Mouse (Mus musculus) limb, embryonic 12.5 days (tissue): ENCODE results near the gene Gm45194. TPM values are rescaled to one million over a fixed set of nuclear protein-coding genes. Genes with fewer than 3 reads are reported as not detected.

Experiments used
- ATAC-seq: fragments of 200-750 bp; cut with Nextera tagmentation; 2 replicates; pipeline ENCODE4 v1.8.0; 2017; ENCODE audit warnings: low read depth, moderate TSS enrichment; ENCODE audit not compliant: insufficient number of reproducible peaks, insufficient read depth, low FRiP score, low TSS enrichment
- H3K27ac ChIP-seq: fragments of 300-500 bp; sonication (generic); 2 replicates; pipeline ENCODE4 v1.5.1; 2016; ENCODE audit warnings: mild to moderate bottlenecking, moderate library complexity
- H3K27me3 ChIP-seq: fragments of 300-500 bp; sonication (generic); 2 replicates; pipeline ENCODE4 v1.6.1; 2016; ENCODE audit warnings: mild to moderate bottlenecking, moderate library complexity
- H3K36me3 ChIP-seq: fragments of 300-500 bp; sonication (generic); 2 replicates; pipeline ENCODE4 v1.6.1; 2016; ENCODE audit warnings: mild to moderate bottlenecking, moderate library complexity
- H3K4me1 ChIP-seq: fragments of 300-500 bp; sonication (generic); replicated peaks from 2 replicates; pipeline ENCODE4 v1.6.1; 2016
- H3K4me2 ChIP-seq: fragments of 300-500 bp; sonication (generic); 2 replicates; pipeline ENCODE4 v1.6.1; 2016; ENCODE audit warnings: mild to moderate bottlenecking, moderate library complexity
- H3K4me3 ChIP-seq: fragments of 300-500 bp; sonication (generic); replicated peaks from 2 replicates; pipeline ENCODE4 v1.5.1; 2016; ENCODE audit warnings: mild to moderate bottlenecking
- H3K9ac ChIP-seq: fragments of 300-500 bp; sonication (generic); replicated peaks from 2 replicates; pipeline ENCODE4 v1.6.1; 2016; ENCODE audit warnings: mild to moderate bottlenecking, moderate library complexity
- H3K9me3 ChIP-seq: fragments of 300-500 bp; sonication (generic); 2 replicates; pipeline ENCODE4 v1.6.1; 2016; ENCODE audit warnings: mild to moderate bottlenecking, moderate library complexity
- WGBS: fragments of 180-500 bp; shearing (Covaris S2); methylation state at CpG from one replicate; pipeline ENCODE4 v1.1.7; 2016; 5-methylcytosine and 5-hydroxymethylcytosine counted together
- polyA plus RNA-seq: library from polyadenylated mRNA; unstranded; fragments of >200 nt; fragmentation: Nextera tagmentation; extraction: Ambion mirVana; gene quantifications from 2 replicates; pipeline ENCODE4 v1.2.1, GENCODE M21; 2016

Gm45194 gene
- polyA plus RNA-seq, 1 experiment from 2014 or later, result 0.54 TPM

GRCm38 (mm10) chrX:112255513-112255912 lies 364.3 kb downstream of the Gm45194 start:
- H3K36me3 ChIP-seq, result no peaks in the 10 kb centered on the region
- no peak overlapping the region for H3K4me3 ChIP-seq
- H3K4me1 ChIP-seq, result no peaks in the 10 kb centered on the region
- no peaks in the 10 kb centered on the region for H3K27me3 ChIP-seq
- H3K9me3 ChIP-seq, result no peaks in the 10 kb centered on the region
- no peak overlapping the region for H3K4me2 ChIP-seq
- no peak for ATAC-seq
- H3K27ac ChIP-seq, result no peak overlapping the region
- WGBS, result 82% methylated on average over 2 of the region's 2 CpGs
- no peak overlapping the region for H3K9ac ChIP-seq

DNA sequence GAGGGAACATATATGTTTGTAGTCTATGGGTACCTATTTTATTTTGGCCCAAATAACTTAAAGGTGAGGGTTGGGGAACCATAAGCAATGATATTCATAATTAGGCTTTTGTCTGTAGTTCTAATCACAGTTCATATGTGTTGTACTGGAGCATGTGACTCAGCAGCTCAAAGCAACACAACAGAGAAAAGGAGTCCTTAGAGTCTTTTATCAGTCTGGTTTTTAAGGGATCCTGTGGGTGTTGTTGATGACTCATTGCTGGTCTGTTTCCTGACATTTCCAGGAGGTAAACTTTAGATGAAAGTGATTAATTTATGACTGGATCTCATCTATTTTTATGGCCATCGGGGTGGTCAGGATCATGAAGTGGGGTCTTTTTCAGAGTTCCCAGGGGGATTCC lies 382.4 kb downstream of the Gm45194 start:
- no peaks in the 10 kb centered on the region for H3K9me3 ChIP-seq
- no peak overlapping the region for H3K27ac ChIP-seq
- H3K4me2 ChIP-seq, result no peak overlapping the region
- 67% methylated on average over 1 of the region's 1 CpGs for WGBS
- H3K27me3 ChIP-seq, result no peaks in the 10 kb centered on the region
- no peak for ATAC-seq
- no peak overlapping the region for H3K4me3 ChIP-seq
- no peak overlapping the region for H3K9ac ChIP-seq
- H3K4me1 ChIP-seq, result no peaks in the 10 kb centered on the region
- no peaks in the 10 kb centered on the region for H3K36me3 ChIP-seq

Other genes starting within 250 kb of the Gm45194 start
- gene Hdx, start 194.3 kb upstream of the Gm45194 start, polyA plus RNA-seq, result 1.5 TPM in 2 replicates
- gene Tex16, start 119.6 kb downstream of the Gm45194 start, polyA plus RNA-seq, result 0.43 and 0.64 TPM in 2 replicates